Mouse (Mus musculus): ENCODE measurements around the gene Otop3. TPM values are rescaled to one million over a fixed set of nuclear protein-coding genes. Genes with fewer than 3 reads are reported as not detected.

Gene Otop3
- total and polyA plus RNA-seq, 2 experiments = not detected

GRCm38 (mm10) chr11:115303167-115303566 is 31.4 kb upstream of the Otop3 start:
- 26% methylated on average over 8 of the region's 8 CpGs for WGBS
- no peaks in the 10 kb centered on the region for H3K27me3 ChIP-seq (ENCODE audit: control insufficient read depth, insufficient read depth, low read length)
- no peak overlapping the region for H3K4me3 ChIP-seq (ENCODE audit: insufficient read depth, low read depth, low read length)
- H3K4me1 ChIP-seq (ENCODE audit: control insufficient read depth, insufficient read depth, low read length) = no peaks in the 10 kb centered on the region
- no peak overlapping the region for H3K9ac ChIP-seq (ENCODE audit: low read depth, low read length)
- TF ChIP-seq CTCF (IDR thresholded peaks at IDR 0.05; ENCODE audit: low read depth, low read length) (no peak), POLR2A (IDR thresholded peaks at IDR 0.05; ENCODE audit: extremely low read depth, insufficient read depth, low read length) (no peak)
- no peaks in the 10 kb centered on the region for H3K79me2 ChIP-seq (ENCODE audit: control insufficient read depth, insufficient read depth, low read length)
- no peak overlapping the region for H3K27ac ChIP-seq (replicated peaks; ENCODE audit: insufficient read depth, low read depth, low read length)
- no peaks in the 10 kb centered on the region for H3K36me3 ChIP-seq (ENCODE audit: control insufficient read depth, insufficient read depth, low read length)
- no peak for DNase-seq (ENCODE audit: extremely low read depth, low read depth, low spot score)

GRCm38 (mm10) chr11:115306863-115307262 is 27.7 kb upstream of the Otop3 start, which contains the start of gene Otop2:
Gene Otop2 (plus strand): TSS chr11:115307163.
- Histone ChIP-seq H3K36me3 (ENCODE audit: control insufficient read depth, insufficient read depth, low read length) (no peaks in the 10 kb centered on the region), H3K4me3 (ENCODE audit: insufficient read depth, low read depth, low read length) (no peak within 1 kb of the TSS), H3K27ac (replicated peaks; ENCODE audit: insufficient read depth, low read depth, low read length) (no peak within 1 kb of the TSS), H3K4me1 (ENCODE audit: control insufficient read depth, insufficient read depth, low read length) (no peaks in the 10 kb centered on the region), H3K27me3 (ENCODE audit: control insufficient read depth, insufficient read depth, low read length) (no peaks in the 10 kb centered on the region), H3K9ac (ENCODE audit: low read depth, low read length) (no peak within 1 kb of the TSS), H3K79me2 (ENCODE audit: control insufficient read depth, insufficient read depth, low read length) (no peaks in the 10 kb centered on the region)
- DNase-seq (ENCODE audit: extremely low read depth, low read depth, low spot score) = no peak
- WGBS = 69% methylated on average over 8 of the region's 8 CpGs
- TF ChIP-seq POLR2A (IDR thresholded peaks at IDR 0.05; ENCODE audit: extremely low read depth, insufficient read depth, low read length) = no peak
- TF ChIP-seq CTCF (IDR thresholded peaks at IDR 0.05; ENCODE audit: low read depth, low read length) = no peak

GRCm38 (mm10) chr11:115308781-115309180 is 25.8 kb upstream of the Otop3 start:
- Histone ChIP-seq H3K4me1 (ENCODE audit: control insufficient read depth, insufficient read depth, low read length) (no peaks in the 10 kb centered on the region), H3K79me2 (ENCODE audit: control insufficient read depth, insufficient read depth, low read length) (no peaks in the 10 kb centered on the region)
- TF ChIP-seq CTCF (IDR thresholded peaks at IDR 0.05; ENCODE audit: low read depth, low read length) = no peak
- no peak for TF ChIP-seq POLR2A (IDR thresholded peaks at IDR 0.05; ENCODE audit: extremely low read depth, insufficient read depth, low read length)

GRCm38 (mm10) chr11:115314249-115314648 is 20.3 kb upstream of the Otop3 start:
- WGBS = 15% methylated on average over 2 of the region's 2 CpGs
- H3K4me1 ChIP-seq (ENCODE audit: control insufficient read depth, insufficient read depth, low read length) = no peaks in the 10 kb centered on the region
- no peaks in the 10 kb centered on the region for H3K36me3 ChIP-seq (ENCODE audit: control insufficient read depth, insufficient read depth, low read length)
- H3K27ac ChIP-seq (replicated peaks; ENCODE audit: insufficient read depth, low read depth, low read length) = no peak overlapping the region
- no peaks in the 10 kb centered on the region for H3K79me2 ChIP-seq (ENCODE audit: control insufficient read depth, insufficient read depth, low read length)
- H3K9ac ChIP-seq (ENCODE audit: low read depth, low read length) = no peak overlapping the region
- H3K27me3 ChIP-seq (ENCODE audit: control insufficient read depth, insufficient read depth, low read length) = peaks cover 4% of the 10 kb centered on the region; the same call in 1 of the 2 replicates
- no peak for TF ChIP-seq POLR2A (IDR thresholded peaks at IDR 0.05; ENCODE audit: extremely low read depth, insufficient read depth, low read length)
- peak; percentile 42 for TF ChIP-seq CTCF (IDR thresholded peaks at IDR 0.05; ENCODE audit: low read depth, low read length)
- DNase-seq (ENCODE audit: extremely low read depth, low read depth, low spot score) = peak; percentile 31
- H3K4me3 ChIP-seq (ENCODE audit: insufficient read depth, low read depth, low read length) = no peak overlapping the region

More at GRCm38 (mm10) chr11:115308781-115309180, 25.8 kb upstream of the Otop3 start:
- no peak overlapping the region for H3K4me3 ChIP-seq (ENCODE audit: insufficient read depth, low read depth, low read length)
- DNase-seq (ENCODE audit: extremely low read depth, low read depth, low spot score) = no peak
- H3K36me3 ChIP-seq (ENCODE audit: control insufficient read depth, insufficient read depth, low read length) = no peaks in the 10 kb centered on the region
- H3K27ac ChIP-seq (replicated peaks; ENCODE audit: insufficient read depth, low read depth, low read length) = no peak overlapping the region
- 82% methylated on average over 1 of the region's 1 CpGs for WGBS
- H3K27me3 ChIP-seq (ENCODE audit: control insufficient read depth, insufficient read depth, low read length) = no peaks in the 10 kb centered on the region
- H3K9ac ChIP-seq (ENCODE audit: low read depth, low read length) = no peak overlapping the region

GRCm38 (mm10) chr11:115317204-115317603 is 17.3 kb upstream of the Otop3 start:
- H3K27me3 ChIP-seq (ENCODE audit: control insufficient read depth, insufficient read depth, low read length) = peaks cover 9% of the 10 kb centered on the region; the same call in 1 of the 2 replicates

GRCm38 (mm10) chr11:115318245-115319027 is 16.1 kb upstream of the Otop3 start:
- Histone ChIP-seq H3K36me3 (ENCODE audit: control insufficient read depth, insufficient read depth, low read length) (no peaks in the 10 kb centered on the region), H3K79me2 (ENCODE audit: control insufficient read depth, insufficient read depth, low read length) (no peaks in the 10 kb centered on the region), H3K4me3 (ENCODE audit: insufficient read depth, low read depth, low read length) (no peak overlapping the region), H3K4me1 (ENCODE audit: control insufficient read depth, insufficient read depth, low read length) (no peaks in the 10 kb centered on the region), H3K27ac (replicated peaks; ENCODE audit: insufficient read depth, low read depth, low read length) (no peak overlapping the region), H3K9ac (ENCODE audit: low read depth, low read length) (no peak overlapping the region), H3K27me3 (ENCODE audit: control insufficient read depth, insufficient read depth, low read length) (peaks cover 19% of the 10 kb centered on the region)
- 28% methylated on average over 63 of the region's 63 CpGs for WGBS
- TF ChIP-seq CTCF (IDR thresholded peaks at IDR 0.05; ENCODE audit: low read depth, low read length) = no peak
- no peak for TF ChIP-seq POLR2A (IDR thresholded peaks at IDR 0.05; ENCODE audit: extremely low read depth, insufficient read depth, low read length)
- DNase-seq (ENCODE audit: extremely low read depth, low read depth, low spot score) = no peak

More at GRCm38 (mm10) chr11:115317204-115317603, 17.3 kb upstream of the Otop3 start:
- no peaks in the 10 kb centered on the region for H3K36me3 ChIP-seq (ENCODE audit: control insufficient read depth, insufficient read depth, low read length)
- H3K4me1 ChIP-seq (ENCODE audit: control insufficient read depth, insufficient read depth, low read length) = no peaks in the 10 kb centered on the region
- H3K27ac ChIP-seq (replicated peaks; ENCODE audit: insufficient read depth, low read depth, low read length) = no peak overlapping the region
- TF ChIP-seq CTCF (IDR thresholded peaks at IDR 0.05; ENCODE audit: low read depth, low read length) (no peak), POLR2A (IDR thresholded peaks at IDR 0.05; ENCODE audit: extremely low read depth, insufficient read depth, low read length) (no peak)
- 61% methylated on average over 7 of the region's 7 CpGs for WGBS
- no peaks in the 10 kb centered on the region for H3K79me2 ChIP-seq (ENCODE audit: control insufficient read depth, insufficient read depth, low read length)
- H3K9ac ChIP-seq (ENCODE audit: low read depth, low read length) = no peak overlapping the region
- H3K4me3 ChIP-seq (ENCODE audit: insufficient read depth, low read depth, low read length) = no peak overlapping the region
- peak; percentile 73 for DNase-seq (ENCODE audit: extremely low read depth, low read depth, low spot score)
